Comparison of ENCODE assay signal across 16 mouse cellular contexts in genomic region chr1:64843900-64844616, GRCm38 (mm10).
"Had no signal": no experiment of that assay in that cellular context is flagged by ENCODE, and none has a peak within 500 bp of the region (broad histone marks: within the 10 kb centered on the region; RNA-seq: fewer than 3 reads in every experiment).

No protein-coding gene starts in this region.

- H3K36me3 ChIP-seq: liver, embryonic 13.5 days; midbrain, embryonic 15.5 days; neural tube, embryonic 13.5 days; stomach, embryonic 15.5 days had no signal

- H3K9ac ChIP-seq: liver, embryonic 13.5 days; liver, postnatal 0 days; midbrain, embryonic 15.5 days; neural tube, embryonic 13.5 days; stomach, embryonic 15.5 days had no signal

- H3K27ac ChIP-seq: left cerebral cortex, adult 2 months; liver, embryonic 13.5 days; macrophage; midbrain, embryonic 15.5 days; neural tube, embryonic 13.5 days; stomach, embryonic 15.5 days had no signal

- DNase-seq: kidney, adult 11 months; kidney, adult 9 months; kidney, postnatal 10 days; liver; liver, embryonic 13.5 days; liver, postnatal 0 days; retina, postnatal 1 day; right cerebral cortex, postnatal 4 days; spleen, adult 18-20 months had no signal

- H3K4me3 ChIP-seq: left cerebral cortex, adult 2 months; liver, embryonic 13.5 days; megakaryocyte, embryonic 14.5 days; midbrain, embryonic 15.5 days; neural tube, embryonic 13.5 days; stomach, embryonic 15.5 days had no signal

- H3K27me3 ChIP-seq: liver, embryonic 13.5 days; megakaryocyte, embryonic 14.5 days; midbrain, embryonic 15.5 days; neural tube, embryonic 13.5 days; stomach, embryonic 15.5 days had no signal

- H3K9me3 ChIP-seq: liver, embryonic 13.5 days; megakaryocyte, embryonic 14.5 days; midbrain, embryonic 15.5 days; neural tube, embryonic 13.5 days; stomach, embryonic 15.5 days had no signal

- H3K4me2 ChIP-seq: liver, embryonic 13.5 days; midbrain, embryonic 11.5 days; midbrain, embryonic 15.5 days; neural tube, embryonic 13.5 days; stomach, embryonic 15.5 days had no signal

- ATAC-seq: midbrain, embryonic 15.5 days had no signal
